Mouse (Mus musculus) embryonic facial prominence, embryonic 12.5 days (tissue): Measurements from ENCODE around the gene Mn1. TPM values are rescaled to one million over a fixed set of nuclear protein-coding genes. Genes with fewer than 3 reads are reported as not detected.

Experiments used
- ATAC-seq: fragments of 200-750 bp; cut with Nextera tagmentation; 2 replicates; pipeline ENCODE4 v1.8.0; 2017; ENCODE audit not compliant: insufficient number of reproducible peaks, insufficient read depth, low FRiP score, low TSS enrichment
- H3K27ac ChIP-seq: fragments of 300-500 bp; sonication (generic); 2 replicates; pipeline ENCODE4 v1.5.1; 2016; ENCODE audit warnings: mild to moderate bottlenecking
- H3K27me3 ChIP-seq: fragments of 300-500 bp; sonication (generic); 2 replicates; pipeline ENCODE4 v1.6.1; 2016; ENCODE audit warnings: mild to moderate bottlenecking, moderate library complexity
- H3K36me3 ChIP-seq: fragments of 300-500 bp; sonication (generic); 2 replicates; pipeline ENCODE4 v1.6.1; 2016; ENCODE audit warnings: mild to moderate bottlenecking
- H3K4me1 ChIP-seq: fragments of 300-500 bp; sonication (generic); 2 replicates; pipeline ENCODE4 v1.6.1; 2016
- H3K4me2 ChIP-seq: fragments of 300-500 bp; sonication (generic); replicated peaks from 2 replicates; pipeline ENCODE4 v1.6.1; 2016; ENCODE audit warnings: mild to moderate bottlenecking, moderate library complexity
- H3K4me3 ChIP-seq: fragments of 300-500 bp; sonication (generic); 2 replicates; pipeline ENCODE4 v1.5.1; 2016; ENCODE audit warnings: mild to moderate bottlenecking
- H3K9ac ChIP-seq: fragments of 300-500 bp; sonication (generic); 2 replicates; pipeline ENCODE4 v1.6.1; 2016; ENCODE audit warnings: mild to moderate bottlenecking, moderate library complexity
- H3K9me3 ChIP-seq: fragments of 300-500 bp; sonication (generic); 2 replicates; pipeline ENCODE4 v1.6.1; 2016; ENCODE audit warnings: mild to moderate bottlenecking, moderate library complexity
- WGBS: fragments of 180-500 bp; shearing (Covaris S2); methylation state at CpG from one replicate; pipeline ENCODE4 v1.1.7; 2016; 5-methylcytosine and 5-hydroxymethylcytosine counted together
- polyA plus RNA-seq: library from polyadenylated mRNA; unstranded; fragments of >200 nt; fragmentation: Nextera tagmentation; extraction: Ambion mirVana; gene quantifications from 2 replicates; pipeline ENCODE4 v1.2.1, GENCODE M21; 2016

The Mn1 gene
- polyA plus RNA-seq, 1 experiment from 2014 or later: 58.3 TPM

DNA sequence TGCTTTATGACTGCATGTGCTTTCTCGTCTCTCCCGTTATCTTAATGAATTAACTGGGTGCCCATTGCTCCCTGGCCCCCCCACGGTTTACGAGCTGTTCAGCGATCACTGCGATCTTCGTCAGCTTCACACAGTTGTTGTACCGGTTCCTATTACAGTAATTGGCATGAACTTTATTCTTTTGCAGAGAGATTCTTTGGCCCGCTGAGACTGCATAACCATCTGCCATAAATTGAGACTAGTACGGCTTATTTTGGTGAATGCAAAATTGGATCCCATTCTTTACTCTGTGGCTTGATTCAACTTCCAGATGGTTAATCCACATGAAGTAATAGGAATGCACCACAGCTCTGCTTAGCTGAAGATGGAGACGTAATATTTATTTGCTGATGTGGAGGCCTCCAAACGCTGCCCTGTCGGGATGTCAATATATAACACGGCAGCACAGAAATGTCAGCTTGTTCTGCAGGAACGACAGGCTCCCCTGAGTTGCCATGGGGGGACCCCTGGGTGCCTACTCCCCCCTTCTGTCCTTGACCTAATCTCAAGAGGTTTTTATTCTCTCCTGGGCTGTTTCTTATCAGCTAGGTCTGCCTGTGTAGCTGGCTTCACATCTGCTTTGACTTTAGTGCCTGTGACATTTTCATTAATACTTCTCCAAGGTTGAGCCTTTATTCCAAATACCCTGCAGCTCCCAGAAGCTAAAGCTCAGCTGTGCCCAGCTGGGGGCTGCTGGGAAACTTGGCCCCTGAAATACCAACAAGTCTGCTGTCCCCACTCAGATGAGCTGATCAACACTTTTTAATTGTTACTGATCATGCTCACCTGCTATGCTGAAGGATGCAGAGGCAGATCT is 22.7 kb upstream of the Mn1 start:
- no peaks in the 10 kb centered on the region for H3K27me3 ChIP-seq
- peak overlapping the region; percentile 92 for H3K27ac ChIP-seq
- H3K9me3 ChIP-seq: no peaks in the 10 kb centered on the region
- peak overlapping the region; percentile 3; the same call in 1 of the 2 replicates for H3K4me3 ChIP-seq
- WGBS: 4% methylated on average over 15 of the region's 15 CpGs
- no peaks in the 10 kb centered on the region; the same call in 1 of the 2 replicates for H3K36me3 ChIP-seq
- no peak overlapping the region for H3K9ac ChIP-seq
- H3K4me1 ChIP-seq: peaks cover 61% of the 10 kb centered on the region
- H3K4me2 ChIP-seq: peak overlapping the region; percentile 50
- ATAC-seq: no peak

DNA sequence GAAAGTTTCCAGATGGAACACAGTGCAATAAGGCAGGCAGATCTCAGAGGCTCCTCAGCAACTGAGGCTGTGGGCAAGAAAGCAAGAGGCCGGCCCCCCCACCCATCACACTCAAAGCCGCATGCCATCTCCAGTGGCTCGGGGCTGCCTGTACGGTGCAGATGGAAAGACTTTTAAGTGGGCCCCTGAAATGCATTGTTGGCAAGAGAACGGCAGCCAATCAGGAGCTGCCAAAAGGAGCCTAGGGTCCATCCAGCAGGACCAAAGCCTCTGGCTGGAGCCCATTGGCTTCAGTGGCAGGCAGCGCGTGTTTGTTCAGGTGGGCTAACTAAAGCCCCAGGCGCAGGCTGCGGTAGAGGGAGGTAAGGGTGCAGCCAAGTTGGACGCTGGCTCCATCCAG is 21.4 kb upstream of the Mn1 start:
- Histone ChIP-seq H3K9ac (no peak overlapping the region), H3K4me2 (no peak overlapping the region), H3K27me3 (no peaks in the 10 kb centered on the region), H3K36me3 (no peaks in the 10 kb centered on the region), H3K4me3 (no peak overlapping the region), H3K9me3 (no peaks in the 10 kb centered on the region), H3K4me1 (peaks cover 69% of the 10 kb centered on the region), H3K27ac (peak overlapping the region; percentile 87)
- WGBS: 18% methylated on average over 10 of the region's 10 CpGs
- ATAC-seq: peak; percentile 44; the same call in 1 of the 2 replicates

DNA sequence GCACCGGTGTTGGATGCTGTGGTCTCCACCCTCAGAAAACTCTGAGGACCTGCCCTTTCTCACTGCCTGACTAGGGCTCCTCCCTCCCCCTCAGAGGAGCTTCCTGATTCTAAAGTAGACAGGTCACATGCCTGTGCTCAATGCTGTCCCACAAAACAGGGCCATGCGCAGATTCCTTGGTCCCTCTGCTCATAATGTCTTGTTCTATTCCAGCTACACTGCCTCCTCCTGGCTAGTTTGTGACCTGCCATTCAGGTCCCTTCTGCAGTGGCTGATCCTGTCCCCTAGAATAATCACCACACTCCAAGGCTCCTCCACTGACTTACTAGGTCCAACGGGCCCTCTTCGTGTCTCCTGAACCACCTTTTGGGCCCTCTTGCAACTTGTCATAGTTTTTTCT is 21.0 kb upstream of the Mn1 start:
- peak overlapping the region; percentile 87 for H3K27ac ChIP-seq
- no peaks in the 10 kb centered on the region for H3K27me3 ChIP-seq
- no peak overlapping the region for H3K9ac ChIP-seq
- H3K4me2 ChIP-seq: no peak overlapping the region
- no peaks in the 10 kb centered on the region for H3K36me3 ChIP-seq
- no peak for ATAC-seq
- no peaks in the 10 kb centered on the region for H3K9me3 ChIP-seq
- peaks cover 69% of the 10 kb centered on the region for H3K4me1 ChIP-seq
- 66% methylated on average over 4 of the region's 4 CpGs for WGBS
- no peak overlapping the region for H3K4me3 ChIP-seq

DNA sequence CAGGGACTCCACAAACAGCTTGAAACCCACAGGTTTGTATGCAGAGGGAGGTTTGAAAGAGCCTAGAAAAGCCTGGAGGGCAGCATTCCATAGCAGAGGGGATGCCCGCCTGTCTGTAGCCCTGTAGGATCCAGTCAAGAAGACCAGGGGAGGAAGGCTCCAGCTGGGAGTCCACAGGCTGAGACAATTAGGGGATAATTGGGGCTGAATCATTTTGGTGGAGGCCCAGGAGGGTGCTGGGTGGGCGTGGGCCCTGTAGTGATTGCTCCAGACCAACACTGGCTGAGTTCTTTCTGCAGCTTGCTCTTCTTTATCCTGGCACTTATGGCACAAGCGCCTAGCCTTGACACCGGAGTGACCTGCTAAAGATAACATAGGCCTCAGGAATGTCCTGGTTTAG is 18.7 kb upstream of the Mn1 start:
- Histone ChIP-seq H3K9me3 (no peaks in the 10 kb centered on the region), H3K9ac (no peak overlapping the region), H3K36me3 (no peaks in the 10 kb centered on the region), H3K4me2 (no peak overlapping the region), H3K4me1 (peaks cover 55% of the 10 kb centered on the region), H3K27me3 (no peaks in the 10 kb centered on the region), H3K27ac (peak overlapping the region; percentile 9; the same call in 1 of the 2 replicates), H3K4me3 (no peak overlapping the region)
- WGBS: 25% methylated on average over 4 of the region's 4 CpGs
- no peak for ATAC-seq

DNA sequence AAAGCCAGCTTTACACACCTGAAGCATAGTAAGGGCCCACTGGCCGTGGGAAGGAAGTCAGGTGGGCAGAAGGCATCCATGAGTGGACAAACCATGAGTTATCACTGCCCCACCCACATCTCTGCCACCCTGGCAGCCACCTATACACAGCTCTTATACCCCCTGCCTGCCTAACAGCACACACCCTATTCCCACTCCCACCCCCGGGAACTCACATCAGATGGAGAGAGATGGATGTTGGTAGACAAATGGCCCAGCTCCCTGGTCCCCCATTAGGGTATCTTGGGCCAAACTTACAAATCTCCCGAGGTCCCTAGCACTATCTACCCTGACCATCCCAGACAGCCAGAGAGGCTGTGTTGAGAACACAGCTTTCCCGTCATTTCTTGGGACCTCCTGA is 17.9 kb upstream of the Mn1 start:
- 76% methylated on average over 4 of the region's 4 CpGs for WGBS
- Histone ChIP-seq H3K9me3 (no peaks in the 10 kb centered on the region), H3K4me3 (no peak overlapping the region), H3K27ac (no peak overlapping the region), H3K9ac (no peak overlapping the region), H3K27me3 (no peaks in the 10 kb centered on the region), H3K4me2 (no peak overlapping the region), H3K4me1 (peaks cover 47% of the 10 kb centered on the region), H3K36me3 (no peaks in the 10 kb centered on the region)
- ATAC-seq: no peak

DNA sequence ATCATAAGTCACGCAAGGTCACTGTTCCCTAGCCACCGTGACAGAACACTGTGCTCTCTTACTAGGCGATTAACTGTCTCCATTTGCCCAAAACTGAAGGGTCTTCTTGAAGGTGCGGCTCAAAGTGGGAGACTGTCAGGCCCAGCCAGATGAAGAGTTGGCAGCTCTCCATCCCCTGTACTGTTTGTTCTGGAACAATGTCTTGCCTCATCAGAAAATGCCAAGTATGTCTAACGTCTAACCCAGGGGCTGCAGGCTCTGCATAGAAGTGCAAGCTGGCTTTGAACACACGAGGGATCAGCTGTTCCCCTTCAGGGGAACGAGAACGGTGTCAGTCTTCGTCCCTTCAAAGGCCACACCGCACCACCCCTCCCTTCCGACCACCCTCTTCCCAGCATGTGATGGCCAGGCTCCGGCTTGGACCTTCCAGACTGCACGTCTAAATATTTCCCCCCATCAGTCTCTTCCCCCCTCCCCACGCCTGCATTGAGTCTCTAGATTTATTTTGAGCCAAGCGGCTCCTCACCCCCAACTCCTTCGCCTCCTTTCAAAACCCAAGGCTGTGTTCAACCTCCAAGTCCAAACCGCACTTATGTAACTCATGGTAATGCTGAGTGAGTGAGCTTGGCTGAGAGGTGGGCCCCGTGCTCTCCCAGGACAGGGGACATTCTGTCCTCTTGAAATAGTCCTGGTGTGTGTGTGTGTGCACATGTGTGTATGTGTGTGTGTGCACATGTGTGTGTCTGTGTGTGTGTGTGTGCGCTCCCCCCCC is 15.1 kb upstream of the Mn1 start:
- Histone ChIP-seq H3K4me1 (peaks cover 20% of the 10 kb centered on the region), H3K36me3 (no peaks in the 10 kb centered on the region), H3K9me3 (no peaks in the 10 kb centered on the region), H3K4me3 (no peak overlapping the region), H3K9ac (no peak overlapping the region), H3K27ac (no peak overlapping the region), H3K27me3 (no peaks in the 10 kb centered on the region), H3K4me2 (no peak overlapping the region)
- ATAC-seq: no peak
- 72% methylated on average over 19 of the region's 19 CpGs for WGBS

DNA sequence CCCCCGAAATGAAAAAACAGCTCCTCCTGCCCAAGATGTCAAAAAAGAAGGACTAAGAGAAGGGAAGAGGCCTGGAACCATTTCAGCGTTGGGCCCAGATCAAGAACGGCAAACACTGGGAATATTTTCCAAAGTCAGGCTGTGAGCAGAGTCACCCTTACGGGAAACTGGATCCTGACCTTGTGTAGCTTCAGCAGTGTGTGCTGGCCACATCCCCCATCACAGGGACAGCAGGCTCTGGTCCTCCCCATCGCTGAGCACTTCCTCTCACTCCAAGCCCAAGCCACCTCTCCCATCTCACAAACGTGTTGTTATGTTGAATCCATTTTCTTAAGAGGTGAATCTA is 14.5 kb upstream of the Mn1 start:
- no peak for ATAC-seq
- H3K27me3 ChIP-seq: no peaks in the 10 kb centered on the region
- 83% methylated on average over 6 of the region's 6 CpGs for WGBS

DNA sequence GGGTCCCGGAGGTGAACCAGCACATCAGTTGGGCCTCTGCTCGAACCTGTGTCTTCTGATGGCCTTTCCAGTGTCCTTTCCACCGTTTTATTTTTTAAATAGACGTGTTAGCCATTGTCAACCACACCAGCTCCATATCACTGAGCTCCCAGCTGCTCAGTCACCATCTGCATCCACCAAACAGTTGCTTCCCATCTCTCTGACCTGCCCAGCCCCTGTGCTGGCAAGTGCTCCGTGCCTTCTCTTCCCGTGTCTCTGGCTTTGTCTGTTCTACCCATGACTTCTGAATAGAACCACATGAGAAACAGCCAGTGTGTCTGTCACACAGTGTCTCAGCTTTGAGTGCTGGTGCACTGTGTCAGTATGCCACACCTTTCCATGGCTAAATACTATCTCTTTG is 12.4 kb upstream of the Mn1 start:
- peaks cover 26% of the 10 kb centered on the region for H3K4me1 ChIP-seq
- H3K4me3 ChIP-seq: no peak overlapping the region
- H3K27me3 ChIP-seq: no peaks in the 10 kb centered on the region
- H3K4me2 ChIP-seq: no peak overlapping the region
- no peak overlapping the region for H3K27ac ChIP-seq
- no peaks in the 10 kb centered on the region for H3K36me3 ChIP-seq
- H3K9me3 ChIP-seq: no peaks in the 10 kb centered on the region
- 82% methylated on average over 6 of the region's 6 CpGs for WGBS
- no peak for ATAC-seq
- H3K9ac ChIP-seq: no peak overlapping the region

More for the DNA sequence above, 14.5 kb upstream of the Mn1 start:
- Histone ChIP-seq H3K36me3 (no peaks in the 10 kb centered on the region), H3K9me3 (no peaks in the 10 kb centered on the region), H3K27ac (no peak overlapping the region), H3K4me1 (peaks cover 16% of the 10 kb centered on the region), H3K9ac (no peak overlapping the region), H3K4me3 (no peak overlapping the region), H3K4me2 (no peak overlapping the region)

DNA sequence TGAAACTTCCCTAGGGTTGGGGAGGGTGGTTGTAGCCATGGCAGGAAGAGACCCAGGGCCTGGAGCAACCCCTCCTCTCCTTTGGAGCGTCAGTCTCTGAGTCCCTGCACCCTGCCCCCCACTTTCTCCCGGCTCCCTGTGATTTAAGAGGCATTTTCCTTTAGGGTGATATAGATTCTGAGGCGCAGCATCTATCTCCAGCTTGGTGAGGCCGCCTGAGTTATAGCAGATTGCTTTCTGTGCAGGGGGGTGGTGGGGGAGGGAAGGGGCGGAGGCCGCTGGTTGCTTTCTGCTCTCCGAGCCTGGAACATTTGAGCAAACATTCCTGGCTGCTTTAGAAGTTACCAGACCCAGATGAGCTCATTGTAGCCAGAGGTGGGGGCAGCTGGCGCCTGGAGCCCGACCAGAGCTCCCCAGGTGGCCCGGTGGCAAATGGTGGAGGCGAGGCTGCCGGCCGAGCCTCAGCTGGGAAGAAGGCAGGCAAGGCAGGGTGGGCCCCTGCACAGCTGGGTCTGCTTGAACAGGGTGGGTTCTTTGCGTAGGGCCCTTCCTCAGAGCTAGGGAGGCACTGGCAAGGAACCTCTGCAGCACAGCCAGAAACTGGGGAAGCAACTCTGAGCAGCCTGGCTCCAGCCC is 8.6 kb upstream of the Mn1 start:
- Histone ChIP-seq H3K9ac (0 out of 2 replicates have a peak overlapping the region, but pooled peaks have one; percentile 8), H3K27ac (peak overlapping the region; percentile 93), H3K27me3 (no peaks in the 10 kb centered on the region), H3K4me1 (peaks cover 29% of the 10 kb centered on the region), H3K4me3 (no peak overlapping the region), H3K36me3 (no peaks in the 10 kb centered on the region), H3K4me2 (peak overlapping the region; percentile 30), H3K9me3 (no peaks in the 10 kb centered on the region)
- 4% methylated on average over 14 of the region's 14 CpGs for WGBS
- peak; percentile 79; the same call in 1 of the 2 replicates for ATAC-seq

DNA sequence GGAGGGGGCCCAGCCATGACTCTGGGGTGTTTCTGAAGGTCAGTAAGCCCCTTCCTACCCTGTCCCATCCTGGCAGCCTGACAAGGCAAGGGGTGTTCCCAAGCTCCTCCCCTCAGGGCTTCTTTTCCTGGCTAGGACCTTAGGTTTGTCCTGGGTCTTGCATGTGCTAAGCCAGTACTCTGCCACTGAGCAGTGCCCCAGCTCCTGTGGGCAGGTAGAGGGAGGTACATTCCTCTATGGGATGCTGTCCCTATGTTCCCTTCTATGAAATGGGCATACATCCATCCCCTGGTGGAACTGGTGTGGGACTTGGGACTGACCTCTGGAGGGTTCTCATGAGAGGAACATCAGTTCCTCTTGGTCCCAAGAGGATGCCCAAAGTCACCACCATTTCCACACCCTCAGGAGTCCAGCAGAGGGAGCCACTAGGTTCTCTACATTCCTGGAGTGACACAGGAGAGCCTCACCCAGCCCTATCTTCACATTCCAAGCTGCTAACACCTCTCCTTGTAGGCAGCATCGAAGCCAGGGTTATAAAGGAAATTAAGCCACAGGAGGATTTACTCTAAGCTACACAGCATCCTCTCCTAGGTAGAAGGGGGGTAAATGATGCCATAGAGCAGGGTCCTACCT is 7.6 kb upstream of the Mn1 start:
- Histone ChIP-seq H3K4me3 (no peak overlapping the region), H3K4me2 (peak overlapping the region; percentile 30; the same call in 1 of the 2 replicates), H3K36me3 (no peaks in the 10 kb centered on the region), H3K9ac (no peak overlapping the region; the same call in 1 of the 2 replicates), H3K9me3 (no peaks in the 10 kb centered on the region), H3K27ac (peak overlapping the region; percentile 93), H3K27me3 (no peaks in the 10 kb centered on the region), H3K4me1 (peaks cover 37% of the 10 kb centered on the region)
- WGBS: 13% methylated on average over 1 of the region's 1 CpGs
- ATAC-seq: no peak

DNA sequence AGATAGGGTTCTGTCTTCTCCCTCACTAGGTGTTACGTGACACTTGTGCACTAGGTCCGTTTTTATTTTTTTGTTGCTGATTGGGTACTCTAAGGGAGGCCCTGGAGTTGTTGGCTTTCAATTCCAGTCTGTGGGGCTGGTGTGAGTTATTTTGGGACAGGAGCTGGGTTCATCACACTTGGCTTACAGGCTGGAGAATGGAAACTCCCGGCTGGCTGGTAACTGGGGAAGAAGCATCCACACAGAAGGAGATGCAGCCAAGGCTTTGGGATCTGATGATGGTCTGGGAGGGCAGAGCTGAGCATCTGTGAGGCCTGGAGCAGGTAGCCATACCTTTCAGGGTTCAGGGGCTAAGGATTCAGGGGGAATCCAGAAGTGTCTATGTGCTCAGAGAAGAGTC is 6.5 kb upstream of the Mn1 start:
- Histone ChIP-seq H3K36me3 (no peaks in the 10 kb centered on the region), H3K27ac (no peak overlapping the region), H3K4me3 (no peak overlapping the region), H3K9ac (no peak overlapping the region), H3K4me2 (no peak overlapping the region), H3K27me3 (no peaks in the 10 kb centered on the region), H3K9me3 (no peaks in the 10 kb centered on the region), H3K4me1 (peaks cover 45% of the 10 kb centered on the region)
- WGBS: 68% methylated on average over 3 of the region's 3 CpGs
- no peak for ATAC-seq
